Mouse (Mus musculus) layer of hippocampus, postnatal 36 days (tissue): Measurements from ENCODE around the gene Gpr18. TPM values are rescaled to one million over a fixed set of nuclear protein-coding genes. Genes with fewer than 3 reads are reported as not detected.

Source experiments
- DNase-seq, 2 experiments: peaks; one replicate each; pipeline ENCODE4 v3.0.0; 2022
- total RNA-seq, 2 experiments: library from RNA; stranded (reverse); gene quantifications; 2 replicates each; pipeline ENCODE4 v1.2.3; 2021

Gene Gpr18
- total RNA-seq = not detected

- DNase-seq = no peak
Measured at GRCm38 (mm10) chr14:121915621-121916020, at the start of gene Gpr18. Gene Gpr18, minus strand, starts transcription at chr14:121915781.

GRCm38 (mm10) chr14:121964990-121965389 lies 49.4 kb upstream of the Gpr18 start, which contains the start of gene Gpr183:
Gene Gpr183, minus strand, starts transcription at chr14:121965195.
- no peak for DNase-seq

DNA sequence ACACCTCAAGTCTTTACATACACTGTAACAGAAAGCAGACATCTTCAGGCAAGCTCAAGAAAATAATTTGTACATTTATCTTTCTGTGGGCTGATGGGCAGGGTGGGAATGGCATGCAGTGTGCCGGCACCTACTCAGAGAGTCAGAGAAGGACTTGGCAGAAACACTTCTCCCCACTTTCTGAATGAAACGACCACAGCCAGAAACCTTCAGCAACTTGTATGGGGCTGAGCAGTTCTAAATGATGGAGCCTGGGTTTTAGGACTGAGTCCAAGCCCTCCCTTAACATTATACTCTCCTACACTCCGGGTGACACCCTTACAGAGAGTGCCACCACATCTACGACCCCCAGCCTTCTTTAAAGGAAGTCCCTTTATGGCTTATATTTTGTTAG lies 48.4 kb upstream of the Gpr18 start:
- no peak for DNase-seq

GRCm38 (mm10) chr14:121963251-121963941 lies 47.8 kb upstream of the Gpr18 start:
- no peak for DNase-seq

DNA sequence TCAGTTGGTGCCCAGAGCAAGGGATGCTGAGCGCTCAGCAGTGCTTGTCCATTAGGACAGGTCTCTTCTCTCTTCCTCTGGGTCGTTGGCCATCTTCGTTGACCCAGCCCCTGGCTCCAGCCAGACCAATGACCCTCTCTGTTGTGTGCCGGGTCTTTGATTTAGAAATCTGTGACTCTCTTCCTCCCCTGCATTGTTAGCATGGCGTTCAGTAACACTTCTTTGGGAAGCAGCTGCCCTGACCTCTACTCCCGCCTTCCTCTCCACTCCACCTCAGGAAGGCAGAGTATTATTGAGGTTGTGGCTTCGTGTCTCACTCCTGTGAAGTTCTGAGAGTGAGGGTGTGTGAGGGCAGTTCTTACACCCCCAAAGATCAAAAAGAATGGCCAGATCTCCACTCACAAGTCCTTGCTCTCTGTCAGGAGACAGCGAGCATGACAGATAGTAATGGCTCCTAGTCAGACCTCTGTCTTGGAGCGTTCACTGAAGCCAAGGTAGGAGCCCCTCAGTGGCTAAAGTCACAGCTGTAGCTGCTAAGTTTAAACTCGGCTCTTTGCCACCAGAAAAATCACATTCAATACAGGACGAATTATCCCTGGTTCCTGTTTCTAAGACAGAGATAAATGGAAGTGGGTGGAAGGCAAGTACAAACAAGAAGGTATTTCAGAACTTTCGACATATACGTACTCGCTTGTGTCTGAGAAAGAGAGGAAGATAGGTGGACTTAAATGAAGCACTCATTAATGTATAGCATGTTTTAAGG lies 46.7 kb upstream of the Gpr18 start:
- no peak for DNase-seq

DNA sequence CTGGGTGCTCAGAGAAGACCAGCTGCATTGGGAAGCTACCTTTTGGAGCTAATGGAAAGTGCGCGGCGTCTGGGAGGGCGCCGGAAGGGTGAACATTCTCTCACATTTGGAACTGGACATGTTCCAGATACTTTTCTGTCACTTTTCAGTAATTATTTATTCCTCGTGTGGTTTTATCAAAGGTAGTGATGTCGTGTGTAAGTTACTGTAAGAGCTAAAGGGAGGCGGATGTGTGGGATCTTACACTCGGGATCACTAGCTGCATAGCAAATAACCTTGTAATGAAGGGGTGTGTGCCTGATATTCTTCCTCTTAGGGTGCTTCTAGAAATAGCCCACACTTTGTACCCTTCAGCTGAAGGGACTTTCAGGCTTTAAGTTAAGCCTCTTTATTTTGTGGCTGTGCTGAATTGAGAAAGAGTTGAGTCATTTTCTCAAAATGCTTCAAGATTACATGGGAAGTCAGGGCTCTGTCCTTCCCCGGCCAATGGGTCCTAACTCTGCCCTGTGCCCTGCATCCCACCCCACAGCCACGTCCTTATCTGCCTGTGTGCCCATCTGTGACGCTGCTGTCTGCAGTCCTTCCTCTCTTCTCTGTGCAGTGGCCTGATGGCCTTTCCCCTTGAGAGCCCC lies 46.0 kb upstream of the Gpr18 start:
- DNase-seq = no peak

GRCm38 (mm10) chr14:121960997-121961396 lies 45.4 kb upstream of the Gpr18 start:
- DNase-seq = no peak

- DNase-seq = no peak
Measured at GRCm38 (mm10) chr14:121960531-121960930, 45.0 kb upstream of the Gpr18 start.

DNA sequence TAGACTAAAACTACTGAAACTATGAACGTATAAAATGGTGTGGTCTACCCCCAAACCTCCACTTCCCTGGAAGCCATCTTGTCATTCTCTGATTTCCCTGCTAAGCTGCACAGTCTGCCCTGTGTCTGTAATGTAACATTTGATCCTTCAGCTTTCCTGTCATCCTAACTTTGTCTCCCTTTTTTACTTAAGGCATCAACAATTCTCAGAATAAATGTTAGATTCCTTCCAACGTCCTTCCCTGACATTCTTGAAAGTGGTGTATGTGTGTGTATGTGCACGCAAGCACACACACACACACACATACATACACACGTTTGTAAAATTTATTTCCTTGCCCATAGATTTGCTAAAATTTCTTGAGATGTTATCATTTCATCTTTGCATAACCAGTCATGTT lies 44.5 kb upstream of the Gpr18 start:
- DNase-seq = no peak

GRCm38 (mm10) chr14:121959538-121959980 lies 44.0 kb upstream of the Gpr18 start:
- DNase-seq = no peak

GRCm38 (mm10) chr14:121958751-121959537 lies 43.4 kb upstream of the Gpr18 start:
- DNase-seq = no peak

GRCm38 (mm10) chr14:121958041-121958750 lies 42.6 kb upstream of the Gpr18 start:
- no peak for DNase-seq

DNA sequence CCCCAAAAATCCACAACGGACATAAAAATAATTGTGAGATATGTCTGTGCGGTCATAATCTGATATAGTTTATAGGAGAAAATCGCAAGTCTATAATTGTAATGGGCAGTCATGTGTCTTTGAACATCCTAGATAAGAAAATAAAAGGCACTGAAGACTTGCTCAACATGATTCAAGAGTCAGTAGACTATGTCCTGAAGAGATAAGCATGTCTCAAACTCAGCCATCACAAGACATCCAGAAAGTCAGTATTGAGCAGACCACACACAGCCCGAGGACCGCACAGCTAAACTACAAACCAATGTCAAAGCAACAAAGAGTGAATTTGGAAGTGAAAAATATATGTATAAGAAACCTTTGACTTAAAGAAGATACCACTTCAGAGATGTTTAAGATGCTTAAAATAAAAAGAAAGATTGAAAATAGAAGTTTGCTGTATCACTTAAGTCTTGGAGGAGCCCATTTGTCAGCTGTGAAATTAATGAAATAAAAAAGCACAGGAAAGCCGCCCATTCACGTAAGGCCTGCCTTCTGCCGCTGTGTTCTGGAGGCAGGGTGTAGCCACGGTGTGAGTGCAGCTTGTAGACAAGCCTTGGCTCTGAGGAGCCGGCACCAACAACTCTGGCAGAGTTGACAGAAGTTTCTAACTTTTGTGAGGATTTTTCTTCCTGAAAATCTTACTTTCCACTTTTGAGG lies 41.7 kb upstream of the Gpr18 start:
- no peak for DNase-seq

- no peak for DNase-seq
Measured at GRCm38 (mm10) chr14:121956291-121956690, 40.7 kb upstream of the Gpr18 start.

DNA sequence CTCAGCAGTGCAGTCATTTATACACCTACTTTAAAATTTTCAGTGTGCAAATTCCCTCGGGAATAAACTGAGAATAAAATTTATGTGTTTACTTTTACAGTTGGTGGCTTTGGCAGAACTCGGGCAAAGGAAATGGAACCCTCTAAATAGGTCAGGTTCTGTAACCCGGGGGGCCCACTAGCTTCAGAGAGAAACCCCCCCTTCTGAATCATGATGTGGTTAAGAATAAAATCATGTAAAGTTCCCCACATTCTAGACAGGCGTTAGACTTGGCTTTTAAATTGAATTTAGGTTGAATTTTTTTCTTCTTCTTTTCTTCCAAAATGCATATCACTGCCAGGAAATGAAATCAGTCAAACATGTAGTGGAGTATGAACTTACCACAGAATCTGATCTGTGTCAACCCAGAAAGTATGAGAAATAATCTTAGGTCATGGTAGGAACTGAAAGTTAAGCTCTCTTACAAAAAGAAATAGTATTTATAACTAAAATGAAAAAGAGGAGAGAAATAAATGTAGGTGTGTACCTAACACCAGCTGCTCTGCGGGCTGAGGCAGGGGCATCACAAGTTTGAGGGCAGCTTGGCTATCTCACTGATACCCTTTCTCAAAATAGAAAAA lies 39.7 kb upstream of the Gpr18 start:
- no peak for DNase-seq

DNA sequence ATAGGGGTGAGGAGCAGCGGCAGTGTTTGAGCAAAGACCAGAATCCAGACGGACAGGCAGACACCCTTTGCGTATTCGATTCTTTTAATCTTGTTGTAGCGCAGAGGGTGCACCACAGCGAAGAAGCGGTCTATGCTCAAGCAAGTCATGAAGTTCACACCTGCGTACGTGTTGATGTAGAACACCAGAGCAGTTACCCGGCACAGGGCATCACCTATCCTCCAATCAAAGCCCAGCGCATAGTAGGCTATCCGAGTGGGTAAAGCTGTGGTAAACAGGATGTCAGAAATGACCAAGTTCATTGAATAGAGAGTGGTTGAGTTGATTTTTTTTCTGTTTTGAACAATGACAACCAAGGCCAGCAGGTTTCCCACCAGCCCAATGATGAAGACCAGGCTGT lies 39.0 kb upstream of the Gpr18 start:
- DNase-seq = no peak

- DNase-seq = no peak
Measured at GRCm38 (mm10) chr14:121954129-121954528, 38.5 kb upstream of the Gpr18 start.

DNA sequence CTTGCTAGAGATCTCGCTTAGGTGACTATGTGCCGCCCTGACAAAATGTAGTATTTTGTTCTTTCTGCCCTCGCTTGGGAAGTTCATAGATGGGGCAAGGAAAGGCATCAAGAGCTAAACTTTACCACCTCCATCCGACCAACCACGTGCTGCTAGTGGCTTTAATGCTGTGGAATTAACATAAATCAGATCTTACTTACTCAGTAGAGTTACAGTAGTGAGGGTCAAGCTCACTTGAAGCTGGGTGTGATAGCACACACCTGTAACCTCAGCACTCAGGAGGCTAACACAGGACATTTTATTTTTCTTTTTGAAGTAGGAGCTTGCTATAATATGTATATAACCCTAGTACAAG lies 36.4 kb upstream of the Gpr18 start:
- no peak for DNase-seq

DNA sequence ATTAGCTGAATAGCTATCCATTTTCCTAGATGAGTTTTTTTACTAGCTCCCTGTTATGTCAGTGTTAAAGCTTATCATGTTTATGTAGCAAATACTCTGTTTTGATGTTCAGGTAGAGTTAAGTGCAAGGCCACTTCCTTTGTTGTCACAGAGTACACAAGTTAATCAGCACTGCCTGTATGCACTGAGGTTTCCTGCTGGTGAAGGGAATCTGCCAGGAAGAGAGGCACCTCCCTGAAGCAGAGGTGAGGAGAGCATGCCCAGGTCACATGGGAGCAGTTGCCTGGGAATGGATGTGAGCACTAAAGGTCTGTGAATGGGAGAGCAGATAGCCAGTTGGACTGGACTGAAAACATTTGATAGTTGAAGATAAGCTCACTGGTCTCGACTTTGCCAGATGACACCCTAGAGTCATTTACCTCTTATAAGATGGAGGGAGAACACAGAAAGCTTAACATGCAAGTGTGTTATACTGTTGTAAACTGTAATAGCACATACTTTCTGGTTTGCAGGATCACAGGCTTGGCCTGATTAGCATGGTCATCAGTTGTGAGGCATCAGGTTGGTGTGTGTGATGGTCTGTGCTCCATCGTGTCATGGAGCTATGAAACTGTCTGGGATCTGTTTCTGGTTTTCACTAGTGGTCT lies 35.9 kb upstream of the Gpr18 start:
- DNase-seq = no peak

DNA sequence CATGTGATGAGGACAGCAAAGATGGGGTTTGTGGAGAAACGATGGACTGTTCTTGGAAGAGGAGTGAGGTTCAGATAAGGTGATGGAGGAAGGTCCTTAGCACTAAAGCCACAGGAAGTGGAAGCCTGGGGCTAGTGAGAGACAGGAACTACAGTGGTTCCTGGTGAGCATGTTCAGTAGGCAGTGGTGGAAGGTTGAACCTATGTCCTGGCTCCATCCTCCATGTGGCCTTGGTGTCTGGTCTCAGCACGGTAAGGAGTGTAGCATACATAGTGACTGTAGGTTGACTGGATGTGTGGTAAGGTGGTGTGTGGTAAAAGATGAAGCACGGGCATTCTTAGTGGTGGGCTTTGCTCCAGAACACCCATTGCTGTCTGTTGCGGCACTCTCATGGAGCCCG lies 34.3 kb upstream of the Gpr18 start:
- DNase-seq = no peak
